Mouse (Mus musculus) liver, embryonic 15.5 days (tissue): ENCODE results near the gene Rpsa. TPM values are rescaled to one million over a fixed set of nuclear protein-coding genes. Genes with fewer than 3 reads are reported as not detected.

ENCODE experiments used
- ATAC-seq: fragments of 200-750 bp; cut with Nextera tagmentation; 2 replicates; pipeline ENCODE4 v1.8.0; 2017; ENCODE audit warnings: moderate number of reproducible peaks, mild to moderate bottlenecking, moderate library complexity; ENCODE audit not compliant: insufficient read depth
- H3K27ac ChIP-seq: fragments of 300-500 bp; sonication (generic); replicated peaks from 2 replicates; pipeline ENCODE4 v1.5.1; 2015; ENCODE audit warnings: mild to moderate bottlenecking, inconsistent platforms
- H3K27me3 ChIP-seq: fragments of 300-500 bp; sonication (generic); 2 replicates; pipeline ENCODE4 v1.6.1; 2015; ENCODE audit warnings: mild to moderate bottlenecking, inconsistent platforms
- H3K36me3 ChIP-seq: fragments of 300-500 bp; sonication (generic); replicated peaks from 2 replicates; pipeline ENCODE4 v1.6.1; 2015; ENCODE audit warnings: moderate library complexity, mild to moderate bottlenecking, inconsistent platforms
- H3K4me1 ChIP-seq: fragments of 300-500 bp; sonication (generic); replicated peaks from 2 replicates; pipeline ENCODE4 v1.6.1; 2015; ENCODE audit warnings: inconsistent platforms
- H3K4me2 ChIP-seq: fragments of 300-500 bp; sonication (generic); 2 replicates; pipeline ENCODE4 v1.6.1; 2015; ENCODE audit warnings: moderate library complexity, mild to moderate bottlenecking, inconsistent platforms
- H3K4me3 ChIP-seq: fragments of 300-500 bp; sonication (generic); replicated peaks from 2 replicates; pipeline ENCODE4 v1.5.1; 2015; ENCODE audit warnings: mild to moderate bottlenecking, inconsistent platforms
- H3K9ac ChIP-seq: fragments of 300-500 bp; sonication (generic); 2 replicates; pipeline ENCODE4 v1.6.1; 2015; ENCODE audit warnings: moderate library complexity, mild to moderate bottlenecking, inconsistent platforms
- H3K9me3 ChIP-seq: fragments of 300-500 bp; sonication (generic); replicated peaks from 2 replicates; pipeline ENCODE4 v1.6.1; 2016; ENCODE audit warnings: inconsistent platforms
- WGBS: fragments of 180-500 bp; shearing (Covaris S2); methylation state at CpG from one replicate; pipeline ENCODE4 v1.1.7; 2015; ENCODE audit warnings: mixed read lengths; ENCODE audit not compliant: insufficient replicate concordance; 5-methylcytosine and 5-hydroxymethylcytosine counted together
- polyA plus RNA-seq: library from polyadenylated mRNA; unstranded; fragments of >200 nt; fragmentation: Nextera tagmentation; extraction: Ambion mirVana; gene quantifications from 2 replicates; pipeline ENCODE4 v1.2.1, GENCODE M21; 2015

Rpsa gene
- polyA plus RNA-seq, 1 experiment from 2014 or later: 830 TPM

DNA sequence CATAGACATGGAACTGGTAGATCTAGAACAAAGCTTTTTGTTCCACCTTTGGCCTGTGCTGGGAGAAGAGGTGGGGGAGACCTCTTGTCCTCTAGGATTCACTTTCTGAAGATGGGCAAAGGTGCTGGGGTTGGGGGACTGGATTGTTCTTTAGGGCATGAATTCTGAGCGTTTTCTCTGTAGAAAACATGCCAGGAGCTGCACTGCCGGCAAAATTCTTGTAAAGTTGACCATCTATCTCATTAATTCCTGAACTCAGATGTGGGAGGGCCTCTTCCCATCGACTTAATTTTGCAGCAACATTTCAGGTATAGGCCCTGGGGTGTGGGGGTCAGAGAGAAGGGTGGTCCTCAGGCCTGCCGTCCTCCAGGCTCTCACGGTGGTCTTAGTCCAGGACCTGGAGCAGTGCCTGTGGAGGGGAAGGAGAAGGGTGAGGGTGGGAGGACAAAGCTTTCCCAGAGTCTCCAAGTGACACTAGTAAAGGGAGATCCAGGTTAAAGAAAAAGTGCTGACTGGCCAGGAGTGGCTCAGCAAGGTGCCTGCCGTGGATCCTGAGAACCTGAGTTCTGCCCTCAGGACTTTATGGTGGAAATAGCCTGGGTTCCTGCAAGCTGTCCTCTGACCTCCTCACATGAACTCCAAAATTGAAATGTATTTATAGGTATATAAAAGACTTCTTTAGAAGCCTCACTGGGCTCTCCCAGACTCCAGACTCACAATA is 6.4 kb downstream of the Rpsa start:
- H3K9ac ChIP-seq: no peak overlapping the region
- peaks cover 14% of the 10 kb centered on the region for H3K4me1 ChIP-seq
- no peak overlapping the region; the same call in 1 of the 2 replicates for H3K27ac ChIP-seq
- peaks cover 42% of the 10 kb centered on the region for H3K36me3 ChIP-seq
- H3K27me3 ChIP-seq: no peaks in the 10 kb centered on the region
- no peak overlapping the region for H3K4me3 ChIP-seq
- 41% methylated on average over 6 of the region's 6 CpGs for WGBS
- H3K4me2 ChIP-seq: no peak overlapping the region
- H3K9me3 ChIP-seq: no peaks in the 10 kb centered on the region
- no peak for ATAC-seq

DNA sequence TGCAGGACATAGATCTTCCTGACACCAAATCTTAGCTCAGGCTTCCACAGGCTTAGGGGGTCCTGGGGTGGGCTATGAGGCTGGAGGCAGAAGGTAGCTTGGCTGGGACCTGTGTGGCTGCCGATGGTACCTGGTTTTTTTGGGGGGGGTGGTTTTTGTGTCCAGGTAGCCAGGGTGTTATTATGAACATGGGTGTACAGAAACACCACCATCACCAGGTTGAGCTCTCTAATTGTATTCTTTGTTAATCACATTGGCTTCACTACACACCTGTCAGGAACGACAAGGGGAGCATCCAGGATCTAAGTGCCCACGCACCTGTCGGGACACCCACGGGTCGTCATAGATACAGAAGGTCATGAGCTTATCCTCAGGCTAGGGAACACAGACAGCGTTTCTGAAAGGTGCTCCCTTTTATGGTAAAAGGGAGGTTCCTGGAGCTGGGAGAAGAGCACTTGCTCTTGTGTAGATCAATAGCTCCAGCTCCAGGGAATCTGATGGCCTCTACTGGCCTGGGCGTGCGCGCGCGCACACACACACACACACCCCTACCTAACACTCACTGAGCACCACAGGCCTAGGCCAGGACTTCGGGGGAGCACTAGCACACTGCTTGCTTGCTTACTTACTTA is 7.2 kb downstream of the Rpsa start:
- H3K4me2 ChIP-seq: no peak overlapping the region
- no peaks in the 10 kb centered on the region for H3K9me3 ChIP-seq
- H3K9ac ChIP-seq: no peak overlapping the region
- WGBS: 73% methylated on average over 13 of the region's 13 CpGs
- H3K27ac ChIP-seq: no peak overlapping the region; the same call in 1 of the 2 replicates
- no peaks in the 10 kb centered on the region for H3K27me3 ChIP-seq
- no peak overlapping the region for H3K4me3 ChIP-seq
- H3K36me3 ChIP-seq: peaks cover 34% of the 10 kb centered on the region
- peaks cover 7% of the 10 kb centered on the region for H3K4me1 ChIP-seq
- ATAC-seq: no peak

DNA sequence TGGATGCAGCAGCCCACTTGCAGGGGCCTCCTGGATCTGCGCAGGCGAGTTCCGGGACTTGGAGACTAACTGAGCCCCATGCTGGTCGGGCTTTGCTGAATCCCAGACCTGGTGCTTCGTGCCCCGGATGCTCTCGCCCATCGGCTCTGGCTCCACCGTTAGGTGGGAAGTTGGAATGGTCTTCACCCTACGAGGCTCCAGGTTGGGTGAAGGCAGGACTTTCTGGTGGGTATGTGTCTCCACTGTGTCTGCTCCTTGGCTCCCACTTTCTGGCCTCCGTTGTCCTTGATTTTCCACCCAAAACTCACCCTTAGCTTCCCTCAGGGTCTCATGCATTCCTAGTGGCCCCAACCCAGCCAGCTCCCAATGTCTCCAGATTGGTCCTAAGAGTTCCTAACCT is 8.0 kb downstream of the Rpsa start:
- Histone ChIP-seq H3K9me3 (no peaks in the 10 kb centered on the region), H3K4me3 (no peak overlapping the region), H3K27me3 (no peaks in the 10 kb centered on the region; the same call in 1 of the 2 replicates), H3K4me1 (peaks cover 4% of the 10 kb centered on the region; the same call in 1 of the 2 replicates), H3K9ac (no peak overlapping the region), H3K4me2 (no peak overlapping the region), H3K27ac (no peak overlapping the region), H3K36me3 (peaks cover 26% of the 10 kb centered on the region)
- WGBS: 86% methylated on average over 11 of the region's 11 CpGs
- ATAC-seq: no peak

DNA sequence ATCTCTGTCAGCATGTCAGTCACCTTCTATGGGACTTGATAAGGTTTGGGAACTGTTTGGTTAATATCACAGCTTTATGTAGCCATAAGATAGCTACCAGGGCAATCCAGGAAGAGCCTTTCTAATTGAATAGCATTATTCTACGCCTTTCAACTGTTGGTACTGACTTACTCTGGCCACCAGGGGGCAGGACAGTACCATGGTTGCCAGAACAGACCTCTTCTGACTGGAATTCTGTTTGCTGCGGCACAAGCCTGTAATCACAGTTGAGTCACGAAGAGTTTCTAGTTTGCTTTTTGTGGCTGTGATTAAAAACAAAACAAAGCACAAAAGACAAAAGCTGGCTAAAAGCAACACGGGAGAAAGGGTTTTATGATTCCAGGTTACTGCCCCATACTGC is 13.2 kb downstream of the Rpsa start:
- no peaks in the 10 kb centered on the region for H3K9me3 ChIP-seq
- WGBS: 13% methylated on average over 4 of the region's 4 CpGs
- H3K36me3 ChIP-seq: no peaks in the 10 kb centered on the region
- no peak overlapping the region for H3K9ac ChIP-seq
- H3K4me1 ChIP-seq: no peaks in the 10 kb centered on the region
- no peak overlapping the region for H3K27ac ChIP-seq
- H3K4me3 ChIP-seq: no peak overlapping the region
- 0 out of 2 replicates have a peak, but pooled peaks have one; percentile 22 for ATAC-seq
- H3K27me3 ChIP-seq: peaks cover 10% of the 10 kb centered on the region; the same call in 1 of the 2 replicates
- H3K4me2 ChIP-seq: no peak overlapping the region

DNA sequence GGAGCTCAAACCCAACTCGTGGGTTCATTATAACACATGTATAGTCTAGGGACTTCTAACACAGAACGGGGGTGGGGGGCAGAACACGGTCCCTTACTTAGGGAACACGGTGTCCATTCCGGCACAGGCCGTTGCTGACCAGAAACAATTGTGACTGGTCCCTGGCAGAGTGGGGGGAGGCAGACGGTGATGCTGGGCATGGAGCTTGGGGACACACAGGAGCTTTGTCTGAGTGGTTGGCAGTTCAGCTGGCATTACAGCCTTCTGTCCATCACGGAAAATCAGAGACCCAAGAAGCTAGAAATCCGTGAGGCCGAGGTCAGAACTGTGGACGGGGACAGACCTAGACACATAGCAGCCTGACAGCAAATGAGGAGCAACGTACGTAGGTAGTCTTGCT is 17.0 kb downstream of the Rpsa start:
- H3K36me3 ChIP-seq: no peaks in the 10 kb centered on the region
- H3K4me3 ChIP-seq: no peak overlapping the region
- H3K9ac ChIP-seq: no peak overlapping the region
- peaks cover 10% of the 10 kb centered on the region; the same call in 1 of the 2 replicates for H3K27me3 ChIP-seq
- H3K9me3 ChIP-seq: no peaks in the 10 kb centered on the region
- no peak overlapping the region for H3K27ac ChIP-seq
- WGBS: 71% methylated on average over 13 of the region's 13 CpGs
- H3K4me2 ChIP-seq: no peak overlapping the region
- no peak for ATAC-seq
- no peaks in the 10 kb centered on the region for H3K4me1 ChIP-seq

DNA sequence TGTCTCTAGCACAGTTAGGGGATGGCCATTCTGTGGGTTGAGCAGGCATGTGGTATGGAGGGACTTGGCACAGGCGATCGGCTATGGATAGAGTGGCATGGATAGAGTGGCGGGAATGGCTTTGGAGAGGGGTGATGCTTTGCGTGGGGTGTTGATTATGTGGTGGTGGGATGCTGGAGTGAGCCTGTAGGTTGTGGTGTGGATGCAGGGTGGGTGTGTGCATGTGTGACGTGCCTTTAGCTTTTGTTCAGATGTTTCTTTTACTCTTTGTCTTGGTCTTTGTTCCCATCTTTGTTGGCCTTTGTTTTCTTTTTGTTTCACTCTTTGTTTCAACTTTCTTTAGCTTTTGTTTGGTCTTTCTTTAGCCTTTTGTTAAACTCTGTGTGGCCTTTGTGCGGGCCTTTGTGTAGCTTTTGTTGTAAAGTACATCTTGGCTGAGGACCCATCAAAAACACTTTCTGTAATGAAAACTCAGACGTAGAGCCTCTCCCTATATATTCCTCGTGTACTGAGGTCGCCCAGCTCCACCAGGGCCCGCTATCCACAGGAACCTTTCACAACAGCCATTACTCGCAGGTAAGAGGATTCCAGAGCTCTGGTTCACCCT is 21.8 kb downstream of the Rpsa start, which contains the start of gene Mobp:
TSS of gene Mobp (plus strand) at position 486 of the 607 bp plus-strand sequence.
- WGBS: 57% methylated on average over 11 of the region's 11 CpGs
- Histone ChIP-seq H3K4me2 (no peak within 1 kb of the TSS), H3K36me3 (no peaks in the 10 kb centered on the region), H3K9ac (no peak within 1 kb of the TSS), H3K27me3 (no peaks in the 10 kb centered on the region), H3K9me3 (no peaks in the 10 kb centered on the region), H3K4me3 (no peak within 1 kb of the TSS), H3K4me1 (no peaks in the 10 kb centered on the region), H3K27ac (no peak within 1 kb of the TSS)
- no peak for ATAC-seq

DNA sequence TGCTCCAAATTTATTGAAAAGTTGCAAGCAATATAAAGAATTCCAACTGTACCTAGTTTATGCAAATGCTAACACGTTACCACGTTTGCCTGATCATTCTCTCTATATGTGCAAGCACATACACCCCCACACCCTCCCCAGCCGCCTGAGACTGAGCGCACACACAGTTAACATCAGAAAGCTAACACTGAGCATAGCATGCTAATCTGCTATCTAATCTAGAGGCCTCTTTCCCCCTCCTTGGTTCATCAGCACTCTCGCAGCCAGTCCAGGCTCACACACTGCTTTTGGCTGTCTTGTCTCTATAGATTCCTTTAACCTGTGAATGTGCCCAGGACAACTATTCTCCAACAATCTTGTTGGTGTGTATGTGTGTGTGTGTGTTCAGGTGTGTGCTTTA is 23.7 kb downstream of the Rpsa start:
- H3K4me2 ChIP-seq: no peak overlapping the region
- ATAC-seq: no peak
- no peak overlapping the region for H3K4me3 ChIP-seq
- H3K27ac ChIP-seq: no peak overlapping the region
- H3K27me3 ChIP-seq: no peaks in the 10 kb centered on the region
- H3K9ac ChIP-seq: no peak overlapping the region
- H3K4me1 ChIP-seq: no peaks in the 10 kb centered on the region
- no peaks in the 10 kb centered on the region for H3K36me3 ChIP-seq
- 52% methylated on average over 5 of the region's 5 CpGs for WGBS
- H3K9me3 ChIP-seq: no peaks in the 10 kb centered on the region

DNA sequence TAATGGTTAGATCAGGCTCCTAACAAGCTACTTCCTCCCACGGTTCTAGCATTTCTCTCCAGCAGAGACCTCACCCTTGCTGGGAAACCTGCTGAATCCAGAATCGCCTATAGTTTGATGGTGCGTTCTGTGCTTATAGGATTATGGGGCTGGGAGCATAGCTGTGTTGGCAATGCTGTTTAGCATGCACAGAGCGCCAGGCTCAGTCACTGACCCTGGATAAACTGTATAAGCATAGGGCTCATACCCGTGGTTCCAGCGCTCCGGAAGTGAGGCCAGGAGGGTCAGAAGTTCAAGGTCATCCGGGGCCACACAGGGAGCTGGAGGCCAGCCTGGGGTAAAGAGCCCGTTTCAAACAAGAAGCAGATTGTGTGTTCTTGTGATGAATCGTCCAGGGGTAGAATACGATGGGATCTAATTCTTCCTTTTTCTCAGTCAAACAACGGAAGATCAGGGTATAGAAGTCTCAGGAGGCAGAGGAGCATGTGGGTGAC is 24.5 kb downstream of the Rpsa start:
- Histone ChIP-seq H3K36me3 (no peaks in the 10 kb centered on the region), H3K4me1 (no peaks in the 10 kb centered on the region), H3K4me2 (no peak overlapping the region), H3K27ac (no peak overlapping the region), H3K9me3 (no peaks in the 10 kb centered on the region), H3K27me3 (no peaks in the 10 kb centered on the region), H3K4me3 (no peak overlapping the region), H3K9ac (no peak overlapping the region)
- ATAC-seq: no peak
- 57% methylated on average over 12 of the region's 12 CpGs for WGBS

DNA sequence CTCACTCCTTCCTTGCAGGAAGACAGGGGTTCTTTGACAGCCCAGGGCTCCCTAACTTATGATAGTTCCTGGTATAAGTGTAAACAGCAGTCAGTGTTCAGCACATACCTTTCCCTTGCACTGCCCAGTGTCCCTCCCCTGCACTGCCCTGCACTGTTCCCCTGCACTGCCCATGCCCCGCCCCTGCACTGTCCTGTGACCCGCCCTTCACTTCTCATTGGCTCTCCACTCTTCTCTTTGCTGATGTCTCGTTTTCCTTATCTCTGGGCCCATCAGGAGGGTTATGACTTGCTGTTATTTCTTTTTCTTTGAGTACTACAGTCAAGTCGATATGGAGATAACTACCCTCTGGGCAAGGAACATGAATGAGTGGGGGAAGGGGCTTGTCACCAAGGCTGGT is 30.6 kb downstream of the Rpsa start:
- Histone ChIP-seq H3K4me2 (no peak overlapping the region), H3K4me3 (no peak overlapping the region), H3K9me3 (no peaks in the 10 kb centered on the region), H3K27ac (no peak overlapping the region), H3K36me3 (no peaks in the 10 kb centered on the region), H3K9ac (no peak overlapping the region), H3K4me1 (peaks cover 8% of the 10 kb centered on the region; the same call in 1 of the 2 replicates), H3K27me3 (no peaks in the 10 kb centered on the region)
- 12% methylated on average over 4 of the region's 4 CpGs for WGBS
- ATAC-seq: peak; percentile 58; the same call in 1 of the 2 replicates

DNA sequence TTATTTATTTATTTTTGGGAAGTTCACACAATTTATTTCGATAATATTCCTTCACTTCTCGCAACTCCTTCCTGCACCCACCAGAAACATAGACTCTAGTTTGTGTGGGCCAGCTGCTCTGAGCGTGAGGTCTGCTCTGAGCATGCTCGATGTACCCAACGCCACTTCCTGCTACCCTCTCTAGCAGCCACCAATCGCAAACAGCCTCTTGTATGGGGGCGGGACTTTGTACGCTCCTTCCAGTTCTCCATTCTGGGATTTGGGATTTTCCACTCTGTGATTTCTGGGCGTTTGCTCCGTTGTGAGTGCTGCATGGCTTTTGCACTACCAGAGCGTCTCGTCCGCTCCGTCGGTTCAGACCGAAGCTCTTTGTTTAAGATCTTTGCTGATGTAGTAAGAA is 36.4 kb downstream of the Rpsa start:
- H3K4me2 ChIP-seq: no peak overlapping the region
- WGBS: 72% methylated on average over 16 of the region's 16 CpGs
- no peaks in the 10 kb centered on the region for H3K36me3 ChIP-seq
- no peak overlapping the region for H3K9ac ChIP-seq
- H3K4me3 ChIP-seq: no peak overlapping the region
- H3K27ac ChIP-seq: no peak overlapping the region
- no peaks in the 10 kb centered on the region for H3K4me1 ChIP-seq
- H3K27me3 ChIP-seq: peaks cover 12% of the 10 kb centered on the region
- no peak for ATAC-seq
- no peaks in the 10 kb centered on the region for H3K9me3 ChIP-seq

DNA sequence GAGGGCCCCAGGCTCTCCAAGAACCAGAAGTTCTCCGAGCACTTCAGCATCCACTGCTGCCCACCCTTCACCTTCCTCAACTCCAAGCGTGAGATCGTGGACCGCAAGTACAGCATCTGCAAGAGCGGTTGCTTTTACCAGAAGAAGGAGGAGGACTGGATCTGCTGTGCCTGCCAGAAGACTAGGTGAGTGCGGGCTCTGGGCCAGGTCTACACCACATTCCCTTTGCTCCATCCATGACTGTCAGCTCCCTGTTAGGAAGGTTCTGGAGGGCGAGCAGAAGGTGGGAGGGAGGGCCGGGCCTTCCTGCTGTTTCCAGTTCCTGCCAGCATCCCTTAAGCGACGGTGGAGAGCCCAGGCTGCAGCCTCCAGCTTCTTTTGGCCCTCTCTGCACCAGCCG is 40.3 kb downstream of the Rpsa start:
- Histone ChIP-seq H3K9ac (no peak overlapping the region), H3K27ac (no peak overlapping the region), H3K36me3 (no peaks in the 10 kb centered on the region), H3K27me3 (peaks cover 23% of the 10 kb centered on the region), H3K4me2 (no peak overlapping the region), H3K4me1 (no peaks in the 10 kb centered on the region), H3K4me3 (no peak overlapping the region), H3K9me3 (no peaks in the 10 kb centered on the region)
- no peak for ATAC-seq
- WGBS: 58% methylated on average over 11 of the region's 11 CpGs
